Mouse (Mus musculus) midbrain, embryonic 13.5 days (tissue): ENCODE data around the gene Gm10837. TPM values are rescaled to one million over a fixed set of nuclear protein-coding genes. Genes with fewer than 3 reads are reported as not detected.
A peak's percentile ranks its signal among the peaks of the same experiment; 100 is the strongest.

Experiments used
- ATAC-seq: fragments of 200-750 bp; cut with Nextera tagmentation; 2 replicates; pipeline ENCODE4 v1.8.0; 2017; ENCODE audit warnings: mild to moderate bottlenecking, moderate TSS enrichment, moderate library complexity
- H3K27ac ChIP-seq: fragments of 300-500 bp; sonication (generic); 2 replicates; pipeline ENCODE4 v1.5.1; 2015; ENCODE audit warnings: inconsistent platforms, mild to moderate bottlenecking, moderate library complexity
- H3K27me3 ChIP-seq: fragments of 300-500 bp; sonication (generic); 2 replicates; pipeline ENCODE4 v1.6.1; 2015; ENCODE audit warnings: mild to moderate bottlenecking, inconsistent platforms
- H3K36me3 ChIP-seq: fragments of 300-500 bp; sonication (generic); 2 replicates; pipeline ENCODE4 v1.6.1; 2015; ENCODE audit warnings: mild to moderate bottlenecking, inconsistent platforms
- H3K4me1 ChIP-seq: fragments of 300-500 bp; sonication (generic); replicated peaks from 2 replicates; pipeline ENCODE4 v1.6.1; 2015; ENCODE audit warnings: inconsistent platforms
- H3K4me2 ChIP-seq: fragments of 300-500 bp; sonication (generic); replicated peaks from 2 replicates; pipeline ENCODE4 v1.6.1; 2015; ENCODE audit warnings: moderate library complexity, mild to moderate bottlenecking, inconsistent platforms
- H3K4me3 ChIP-seq: fragments of 300-500 bp; sonication (generic); replicated peaks from 2 replicates; pipeline ENCODE4 v1.5.1; 2015; ENCODE audit warnings: mild to moderate bottlenecking, inconsistent platforms
- H3K9ac ChIP-seq: fragments of 300-500 bp; sonication (generic); replicated peaks from 2 replicates; pipeline ENCODE4 v1.6.1; 2015; ENCODE audit warnings: mild to moderate bottlenecking, inconsistent platforms
- H3K9me3 ChIP-seq: fragments of 300-500 bp; sonication (generic); 2 replicates; pipeline ENCODE4 v1.6.1; 2016; ENCODE audit warnings: mild to moderate bottlenecking, inconsistent platforms
- WGBS: fragments of 180-500 bp; shearing (Covaris S2); methylation state at CpG from one replicate; pipeline ENCODE4 v1.1.7; 2015; 5-methylcytosine and 5-hydroxymethylcytosine counted together
- polyA plus RNA-seq: library from polyadenylated mRNA; unstranded; fragments of >200 nt; fragmentation: Nextera tagmentation; extraction: Ambion mirVana; gene quantifications from 2 replicates; pipeline ENCODE4 v1.2.1, GENCODE M21; 2015

Gene Gm10837
- polyA plus RNA-seq, 1 experiment from 2014 or later: 0.73 TPM

DNA sequence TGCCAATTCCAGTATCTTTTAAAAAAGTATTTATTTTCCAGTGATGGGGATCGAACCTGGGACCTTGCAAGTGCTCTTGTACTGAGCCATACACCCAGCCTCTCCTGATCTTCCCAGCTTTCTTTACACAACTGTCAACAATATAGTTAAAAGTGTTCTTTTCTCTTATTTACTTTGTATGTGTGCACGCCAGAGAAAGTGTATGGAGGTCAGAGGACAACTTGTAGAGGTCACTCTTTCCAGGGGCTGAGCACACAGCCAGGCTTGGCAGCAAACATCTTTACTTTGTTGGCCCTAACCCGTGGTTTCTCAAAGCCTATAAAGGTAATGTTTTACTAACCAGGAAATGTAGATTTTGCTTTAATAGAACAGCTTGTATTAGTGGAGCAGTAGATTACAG, 21.1 kb downstream of the Gm10837 start:
- ATAC-seq: no peak

DNA sequence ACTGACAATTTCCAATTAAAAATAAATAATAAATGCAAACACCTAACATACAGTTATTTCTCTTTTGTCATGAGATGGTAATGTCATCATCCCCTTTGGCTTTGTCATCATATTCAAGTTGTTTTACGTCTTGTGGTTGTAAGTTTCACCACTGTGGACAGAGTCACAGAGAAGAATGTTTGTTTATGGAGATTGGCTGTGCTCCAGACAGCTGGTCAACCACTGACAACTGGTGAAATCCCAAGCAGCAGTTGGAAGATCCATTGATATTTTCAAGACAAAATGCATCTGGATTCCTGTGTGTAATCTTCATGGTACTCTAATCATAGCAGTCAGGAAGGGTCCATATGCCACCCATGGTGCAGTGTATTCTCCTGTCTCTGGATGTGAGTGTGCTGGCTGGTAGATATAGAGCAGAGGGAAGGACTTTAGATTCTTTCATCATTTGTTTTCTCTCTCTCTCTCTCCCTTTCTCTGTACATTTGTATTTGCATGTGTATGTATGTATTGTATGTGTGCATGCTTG, 23.2 kb downstream of the Gm10837 start:
- H3K4me2 ChIP-seq: no peak overlapping the region
- H3K4me1 ChIP-seq: no peaks in the 10 kb centered on the region
- no peak for ATAC-seq
- H3K27me3 ChIP-seq: no peaks in the 10 kb centered on the region
- no peak overlapping the region for H3K9ac ChIP-seq
- 79% methylated on average over 1 of the region's 1 CpGs for WGBS
- H3K9me3 ChIP-seq: no peaks in the 10 kb centered on the region
- H3K4me3 ChIP-seq: no peak overlapping the region
- H3K27ac ChIP-seq: no peak overlapping the region
- no peaks in the 10 kb centered on the region for H3K36me3 ChIP-seq

More for the DNA sequence above, 21.1 kb downstream of the Gm10837 start:
- Histone ChIP-seq H3K4me3 (no peak overlapping the region), H3K9me3 (no peaks in the 10 kb centered on the region), H3K27me3 (no peaks in the 10 kb centered on the region), H3K27ac (no peak overlapping the region), H3K36me3 (no peaks in the 10 kb centered on the region), H3K4me1 (no peaks in the 10 kb centered on the region), H3K4me2 (no peak overlapping the region), H3K9ac (no peak overlapping the region)
- WGBS: 78% methylated on average over 3 of the region's 3 CpGs

- no peaks in the 10 kb centered on the region for H3K36me3 ChIP-seq
- peaks cover 5% of the 10 kb centered on the region; the same call in 1 of the 2 replicates for H3K9me3 ChIP-seq
Observed at GRCm38 (mm10) chr14:122528475-122528874, 38.1 kb downstream of the Gm10837 start.

GRCm38 (mm10) chr14:122534017-122534924, 43.9 kb downstream of the Gm10837 start, which contains the start of gene Pcca:
Gene Pcca (plus strand): TSS chr14:122534324.
- Histone ChIP-seq H3K9ac (peak within 1 kb of the TSS; percentile 74), H3K4me1 (peaks cover 11% of the 10 kb centered on the region), H3K4me3 (peak within 1 kb of the TSS; percentile 83), H3K4me2 (peak within 1 kb of the TSS; percentile 74), H3K27ac (peak within 1 kb of the TSS; percentile 36), H3K9me3 (no peaks in the 10 kb centered on the region), H3K36me3 (no peaks in the 10 kb centered on the region), H3K27me3 (no peaks in the 10 kb centered on the region)
- peak; percentile 100 for ATAC-seq
- WGBS: 1% methylated on average over 54 of the region's 54 CpGs

More at GRCm38 (mm10) chr14:122528475-122528874, 38.1 kb downstream of the Gm10837 start:
- H3K27me3 ChIP-seq: no peaks in the 10 kb centered on the region
- H3K27ac ChIP-seq: no peak overlapping the region
- no peak overlapping the region for H3K9ac ChIP-seq
- 88% methylated on average over 4 of the region's 4 CpGs for WGBS
- no peak overlapping the region for H3K4me2 ChIP-seq
- ATAC-seq: no peak
- peaks cover 1% of the 10 kb centered on the region; the same call in 1 of the 2 replicates for H3K4me1 ChIP-seq
- no peak overlapping the region for H3K4me3 ChIP-seq

DNA sequence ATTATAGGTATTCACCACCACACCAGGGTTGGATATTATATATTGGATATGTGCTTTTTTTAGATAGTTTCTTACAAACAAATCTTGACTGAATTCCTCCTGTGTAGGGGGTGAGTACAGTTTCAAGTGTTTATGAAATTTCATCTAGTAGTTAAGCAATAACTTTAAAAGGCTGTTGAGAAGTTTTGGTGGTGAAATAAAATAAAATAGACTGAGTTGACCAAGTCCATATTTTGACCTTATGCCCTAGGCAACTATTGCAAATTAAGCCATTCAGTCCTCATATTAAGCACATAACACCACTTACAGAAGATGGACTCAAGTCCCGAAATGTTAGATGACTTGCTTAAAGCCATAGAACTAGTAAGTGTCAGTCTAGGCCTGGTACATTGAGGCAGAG, 45.6 kb downstream of the Gm10837 start:
- ATAC-seq: no peak
- Histone ChIP-seq H3K4me1 (peaks cover 11% of the 10 kb centered on the region), H3K27ac (no peak overlapping the region), H3K9me3 (no peaks in the 10 kb centered on the region), H3K4me3 (no peak overlapping the region), H3K9ac (no peak overlapping the region), H3K4me2 (no peak overlapping the region), H3K36me3 (no peaks in the 10 kb centered on the region), H3K27me3 (no peaks in the 10 kb centered on the region)
- WGBS: 93% methylated on average over 1 of the region's 1 CpGs

Other genes starting within 250 kb of the Gm10837 start
- gene Gm5089, start 39.5 kb upstream of the Gm10837 start, polyA plus RNA-seq: 1.1 and 2.3 TPM in 2 replicates
- 15.5 and 16.7 TPM in 2 replicates for gene Zic5, start 24.9 kb upstream of the Gm10837 start, polyA plus RNA-seq
- gene Zic2, start 15.2 kb upstream of the Gm10837 start, polyA plus RNA-seq: 10.3 and 10.7 TPM in 2 replicates
- 24.2 and 27.4 TPM in 2 replicates for gene Pcca, start 43.7 kb downstream of the Gm10837 start, polyA plus RNA-seq